Mouse (Mus musculus) bone marrow, adult 2 months (tissue): ENCODE results near the gene Kcne4. TPM values are rescaled to one million over a fixed set of nuclear protein-coding genes. Genes with fewer than 3 reads are reported as not detected.

Experiments used
- H3K27ac ChIP-seq: fragments of 200-500 bp; 2 replicates; pipeline ENCODE4 v1.5.1; 2012; ENCODE audit warnings: low read depth, mild to moderate bottlenecking, control low read depth, inconsistent platforms, low read length; ENCODE audit not compliant: control insufficient read depth, poor library complexity, insufficient read depth
- H3K4me1 ChIP-seq: fragments of 200-500 bp; 2 replicates; pipeline ENCODE4 v1.6.1; 2011; ENCODE audit warnings: low read length; ENCODE audit not compliant: control insufficient read depth, insufficient read depth
- H3K4me3 ChIP-seq: fragments of 200-500 bp; replicated peaks from 2 replicates; pipeline ENCODE3; 2011; ENCODE audit warnings: mild to moderate bottlenecking, low read depth, low read length, control low read depth; ENCODE audit not compliant: control insufficient read depth
- CTCF ChIP-seq: fragments of 200-500 bp; IDR thresholded peaks from 2 replicates; pipeline ENCODE4 v1.5.1; 2011; ENCODE audit warnings: low read length, control low read depth; ENCODE audit not compliant: control insufficient read depth, insufficient read depth
- POLR2A ChIP-seq: fragments of 200-500 bp; IDR thresholded peaks from 2 replicates; pipeline ENCODE4 v1.6.1; 2011; ENCODE audit warnings: low read depth, mild to moderate bottlenecking, control low read depth, low read length, borderline replicate concordance; ENCODE audit not compliant: control insufficient read depth
- WGBS: fragments of 180-500 bp; shearing (Covaris S2); methylation state at CpG from one replicate; pipeline ENCODE4 v1.1.7; 2018; 5-methylcytosine and 5-hydroxymethylcytosine counted together
- polyA plus RNA-seq: library from polyadenylated mRNA; stranded (reverse); fragments of >200 nt; gene quantifications from 2 replicates; pipeline ENCODE4 v1.2.4, GENCODE M21; 2011; ENCODE audit warnings: low replicate concordance; ENCODE audit not compliant: missing spikeins, insufficient read depth, insufficient read length

The Kcne4 gene
- polyA plus RNA-seq, 1 experiment, result not detected

GRCm38 (mm10) chr1:78864799-78865346, 48.3 kb downstream of the Kcne4 start:
- no peak overlapping the region for H3K27ac ChIP-seq
- no peaks in the 10 kb centered on the region for H3K4me1 ChIP-seq
- TF ChIP-seq POLR2A (no peak), CTCF (no peak)
- H3K4me3 ChIP-seq, result no peak overlapping the region
- WGBS, result 71% methylated on average over 4 of the region's 4 CpGs

GRCm38 (mm10) chr1:78865991-78866390, 49.4 kb downstream of the Kcne4 start:
- Histone ChIP-seq H3K27ac (no peak overlapping the region), H3K4me3 (no peak overlapping the region), H3K4me1 (no peaks in the 10 kb centered on the region)
- 80% methylated on average over 5 of the region's 5 CpGs for WGBS
- TF ChIP-seq POLR2A (no peak), CTCF (no peak)

- TF ChIP-seq CTCF, result no peak
- TF ChIP-seq POLR2A, result no peak
- no peaks in the 10 kb centered on the region for H3K4me1 ChIP-seq
- no peak overlapping the region for H3K27ac ChIP-seq
- H3K4me3 ChIP-seq, result no peak overlapping the region
- WGBS, result 76% methylated on average over 2 of the region's 2 CpGs
Measured at GRCm38 (mm10) chr1:78866455-78866854, 49.9 kb downstream of the Kcne4 start.

Other genes starting within 250 kb of the Kcne4 start
- gene Acsl3, start 158.9 kb upstream of the Kcne4 start, polyA plus RNA-seq, result 1.5 and 4.2 TPM in 2 replicates
- 1.8 and 3.8 TPM in 2 replicates for gene Utp14b, start 158.7 kb upstream of the Kcne4 start, polyA plus RNA-seq